Mouse (Mus musculus): ENCODE measurements around the gene Mtor. TPM values are rescaled to one million over a fixed set of nuclear protein-coding genes. Genes with fewer than 3 reads are reported as not detected.

Mtor gene
- polyA plus RNA-seq (2015; fragmentation: Nextera tagmentation; extraction: Ambion mirVana) = 22.8 and 23.8 TPM in 2 replicates

GRCm38 (mm10) chr4:148448179-148448852, at the start of gene Mtor:
Mtor (plus strand) TSS chr4:148448611.
- H3K4me3 ChIP-seq = peak within 1 kb of the TSS; percentile 74
- peak within 1 kb of the TSS; percentile 83 for H3K9ac ChIP-seq
- no peaks in the 10 kb centered on the region for H3K9me3 ChIP-seq
- peak within 1 kb of the TSS; percentile 85 for H3K27ac ChIP-seq
- peaks cover 13% of the 10 kb centered on the region; the same call in 1 of the 2 replicates for H3K36me3 ChIP-seq (replicated peaks)
- no peaks in the 10 kb centered on the region for H3K27me3 ChIP-seq (replicated peaks)
- H3K4me2 ChIP-seq = peak within 1 kb of the TSS; percentile 74
- ATAC-seq (replicated peaks) = peak; percentile 98
- under 1% methylated on average over 55 of the region's 56 CpGs for WGBS
- peaks cover 43% of the 10 kb centered on the region for H3K4me1 ChIP-seq

GRCm38 (mm10) chr4:148399437-148400094, 48.8 kb upstream of the Mtor start:
- H3K27me3 ChIP-seq (replicated peaks) = peaks cover 13% of the 10 kb centered on the region; the same call in 1 of the 2 replicates
- 62% methylated on average over 9 of the region's 9 CpGs for WGBS
- no peak overlapping the region for H3K4me3 ChIP-seq
- H3K9ac ChIP-seq = no peak overlapping the region
- no peaks in the 10 kb centered on the region for H3K9me3 ChIP-seq
- H3K4me1 ChIP-seq = peaks cover 27% of the 10 kb centered on the region
- no peak for ATAC-seq (replicated peaks)
- no peak overlapping the region for H3K27ac ChIP-seq
- H3K36me3 ChIP-seq (replicated peaks) = no peaks in the 10 kb centered on the region
- no peak overlapping the region for H3K4me2 ChIP-seq

- no peaks in the 10 kb centered on the region for H3K36me3 ChIP-seq (replicated peaks)
- no peak overlapping the region for H3K27ac ChIP-seq
- H3K4me2 ChIP-seq = no peak overlapping the region
- H3K4me1 ChIP-seq = peaks cover 31% of the 10 kb centered on the region
- no peaks in the 10 kb centered on the region for H3K9me3 ChIP-seq
- 13% methylated on average over 12 of the region's 12 CpGs for WGBS
- H3K4me3 ChIP-seq = no peak overlapping the region
- ATAC-seq (replicated peaks) = no peak
- H3K9ac ChIP-seq = no peak overlapping the region
- H3K27me3 ChIP-seq (replicated peaks) = peaks cover 15% of the 10 kb centered on the region; the same call in 1 of the 2 replicates
Observed at GRCm38 (mm10) chr4:148403402-148403801, 45.0 kb upstream of the Mtor start.

- peaks cover 15% of the 10 kb centered on the region; the same call in 1 of the 2 replicates for H3K27me3 ChIP-seq (replicated peaks)
- ATAC-seq (replicated peaks) = peak; percentile 7; the same call in 1 of the 2 replicates
- H3K9ac ChIP-seq = no peak overlapping the region
- no peak overlapping the region for H3K27ac ChIP-seq
- H3K9me3 ChIP-seq = no peaks in the 10 kb centered on the region
- WGBS = 8% methylated on average over 11 of the region's 11 CpGs
- H3K4me1 ChIP-seq = peaks cover 29% of the 10 kb centered on the region
- no peak overlapping the region for H3K4me3 ChIP-seq
- H3K36me3 ChIP-seq (replicated peaks) = no peaks in the 10 kb centered on the region
- peak overlapping the region; percentile 0; the same call in 1 of the 2 replicates for H3K4me2 ChIP-seq
Observed at GRCm38 (mm10) chr4:148404748-148405147, 43.7 kb upstream of the Mtor start.

GRCm38 (mm10) chr4:148405255-148405788, 43.1 kb upstream of the Mtor start:
- no peaks in the 10 kb centered on the region for H3K9me3 ChIP-seq
- ATAC-seq (replicated peaks) = no peak; the same call in 1 of the 2 replicates
- no peak overlapping the region for H3K27ac ChIP-seq
- peaks cover 29% of the 10 kb centered on the region for H3K4me1 ChIP-seq
- H3K4me2 ChIP-seq = no peak overlapping the region
- 11% methylated on average over 13 of the region's 13 CpGs for WGBS
- no peaks in the 10 kb centered on the region for H3K36me3 ChIP-seq (replicated peaks)
- no peak overlapping the region for H3K9ac ChIP-seq
- no peak overlapping the region for H3K4me3 ChIP-seq
- peaks cover 15% of the 10 kb centered on the region; the same call in 1 of the 2 replicates for H3K27me3 ChIP-seq (replicated peaks)

GRCm38 (mm10) chr4:148408256-148408975, 40.0 kb upstream of the Mtor start:
- Histone ChIP-seq H3K36me3 (replicated peaks) (no peaks in the 10 kb centered on the region), H3K4me1 (peaks cover 24% of the 10 kb centered on the region), H3K27me3 (replicated peaks) (peaks cover 8% of the 10 kb centered on the region; the same call in 1 of the 2 replicates), H3K27ac (no peak overlapping the region), H3K4me2 (no peak overlapping the region), H3K9me3 (no peaks in the 10 kb centered on the region), H3K4me3 (no peak overlapping the region), H3K9ac (no peak overlapping the region)
- no peak for ATAC-seq (replicated peaks)
- WGBS = 81% methylated on average over 10 of the region's 10 CpGs

DNA sequence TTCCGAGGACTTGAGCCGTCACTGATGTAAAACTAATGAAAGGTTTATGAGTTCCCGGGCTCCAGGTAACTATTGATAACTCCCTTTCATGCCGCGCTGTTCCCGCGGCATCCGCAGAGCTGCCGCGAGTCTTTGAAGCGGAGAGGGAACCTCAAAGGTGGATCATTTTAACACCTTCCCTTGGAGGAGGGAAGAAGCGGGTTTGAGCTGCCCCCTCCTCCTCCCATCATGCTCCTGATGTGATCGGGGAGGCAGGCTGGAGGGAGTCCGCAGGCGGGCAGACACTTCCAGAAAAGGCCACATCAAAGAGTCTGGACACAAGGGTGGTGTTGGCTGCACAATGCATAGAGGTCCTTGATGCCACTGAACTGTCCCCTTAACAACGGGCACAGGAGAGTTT, 32.8 kb upstream of the Mtor start:
- 7% methylated on average over 16 of the region's 16 CpGs for WGBS
- Histone ChIP-seq H3K9ac (no peak overlapping the region), H3K4me2 (peak overlapping the region; percentile 20; the same call in 1 of the 2 replicates), H3K4me3 (no peak overlapping the region), H3K9me3 (no peaks in the 10 kb centered on the region), H3K27me3 (replicated peaks) (no peaks in the 10 kb centered on the region), H3K27ac (peak overlapping the region; percentile 61), H3K4me1 (peaks cover 34% of the 10 kb centered on the region), H3K36me3 (replicated peaks) (no peaks in the 10 kb centered on the region)
- peak; percentile 64 for ATAC-seq (replicated peaks)

GRCm38 (mm10) chr4:148417074-148417526, 31.3 kb upstream of the Mtor start:
- Histone ChIP-seq H3K4me3 (no peak overlapping the region), H3K27me3 (replicated peaks) (no peaks in the 10 kb centered on the region), H3K36me3 (replicated peaks) (no peaks in the 10 kb centered on the region), H3K27ac (peak overlapping the region; percentile 61), H3K9me3 (no peaks in the 10 kb centered on the region), H3K4me1 (peaks cover 34% of the 10 kb centered on the region), H3K4me2 (peak overlapping the region; percentile 10; the same call in 1 of the 2 replicates), H3K9ac (no peak overlapping the region)
- 13% methylated on average over 11 of the region's 11 CpGs for WGBS
- peak; percentile 69 for ATAC-seq (replicated peaks)

DNA sequence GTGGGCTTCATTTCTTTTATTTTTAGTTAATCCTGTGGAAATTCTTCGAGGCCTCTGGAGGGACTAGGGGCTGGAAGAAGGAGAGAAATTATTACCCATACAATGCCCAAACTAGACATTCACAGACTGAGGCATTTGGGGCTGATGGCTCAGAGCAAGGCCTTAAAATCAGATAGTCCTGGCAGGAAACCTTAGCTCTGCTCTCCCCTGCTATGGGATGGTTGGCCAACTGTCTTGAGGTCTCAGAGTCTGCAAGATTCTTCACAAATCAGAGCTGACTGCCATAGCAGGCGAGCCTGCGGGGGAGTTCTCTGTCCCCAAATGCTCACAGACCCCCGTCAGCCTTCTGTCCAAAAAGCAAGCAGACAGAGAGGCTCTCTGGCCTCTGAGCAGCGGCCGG, 30.9 kb upstream of the Mtor start:
- Histone ChIP-seq H3K9ac (no peak overlapping the region), H3K9me3 (no peaks in the 10 kb centered on the region), H3K27ac (peak overlapping the region; percentile 61), H3K27me3 (replicated peaks) (no peaks in the 10 kb centered on the region), H3K4me2 (no peak overlapping the region), H3K4me1 (peaks cover 34% of the 10 kb centered on the region), H3K4me3 (no peak overlapping the region), H3K36me3 (replicated peaks) (no peaks in the 10 kb centered on the region)
- WGBS = 30% methylated on average over 6 of the region's 6 CpGs
- no peak for ATAC-seq (replicated peaks)

DNA sequence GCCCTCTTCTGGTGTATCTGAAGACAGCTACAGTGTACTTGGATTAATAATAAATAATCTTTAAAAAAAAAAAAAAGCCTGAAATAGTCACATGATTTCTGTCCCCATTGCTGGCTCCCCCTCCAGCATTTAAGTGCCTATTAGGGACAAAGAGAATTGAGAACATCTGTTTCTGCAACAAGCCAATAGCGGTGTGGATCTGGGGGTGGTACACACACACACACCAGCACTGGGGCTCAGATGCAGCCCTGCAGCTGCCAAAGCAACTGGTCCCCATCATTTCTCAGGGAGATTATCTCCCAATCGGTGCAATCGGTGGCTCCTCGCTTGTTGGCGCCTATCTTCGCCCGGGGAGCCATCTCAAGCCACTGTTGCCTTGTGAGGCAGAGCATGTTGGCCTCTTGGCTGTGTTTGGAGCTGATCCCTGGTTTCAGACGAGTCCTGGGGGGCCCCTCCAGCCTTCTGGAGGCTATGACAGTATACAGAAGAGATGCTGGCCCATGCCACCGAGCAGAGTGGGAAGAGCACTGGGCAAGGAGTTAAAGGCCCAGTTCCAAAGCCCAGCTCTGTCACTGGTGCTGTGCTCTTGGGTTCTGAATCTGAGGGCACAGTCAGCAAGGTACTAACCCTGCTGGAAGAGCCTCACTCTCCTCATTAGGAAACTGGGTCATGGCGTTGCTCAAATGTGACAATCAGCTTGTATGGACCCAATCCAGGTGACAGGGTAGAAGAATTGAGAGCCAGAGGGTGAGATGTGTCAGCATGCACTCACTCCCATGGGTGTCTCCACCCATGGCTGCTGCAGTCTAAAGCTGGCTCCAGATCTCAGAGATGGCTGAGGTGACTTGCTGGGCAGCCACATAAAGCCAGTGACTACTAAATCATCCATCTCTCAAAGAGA, 21.2 kb upstream of the Mtor start:
- no peak; the same call in 1 of the 2 replicates for ATAC-seq (replicated peaks)
- Histone ChIP-seq H3K9ac (no peak overlapping the region), H3K27ac (no peak overlapping the region), H3K36me3 (replicated peaks) (no peaks in the 10 kb centered on the region), H3K4me2 (no peak overlapping the region), H3K4me3 (no peak overlapping the region), H3K4me1 (peaks cover 21% of the 10 kb centered on the region; the same call in 1 of the 2 replicates), H3K27me3 (replicated peaks) (no peaks in the 10 kb centered on the region), H3K9me3 (no peaks in the 10 kb centered on the region)
- 77% methylated on average over 10 of the region's 10 CpGs for WGBS

- Histone ChIP-seq H3K27me3 (replicated peaks) (no peaks in the 10 kb centered on the region), H3K36me3 (replicated peaks) (no peaks in the 10 kb centered on the region), H3K4me2 (no peak overlapping the region), H3K27ac (no peak overlapping the region), H3K9ac (no peak overlapping the region), H3K9me3 (no peaks in the 10 kb centered on the region), H3K4me1 (peaks cover 21% of the 10 kb centered on the region; the same call in 1 of the 2 replicates), H3K4me3 (no peak overlapping the region)
- 73% methylated on average over 5 of the region's 5 CpGs for WGBS
- ATAC-seq (replicated peaks) = no peak
Observed at GRCm38 (mm10) chr4:148428544-148428943, 19.9 kb upstream of the Mtor start.

Data from midbrain, embryonic 15.5 days (tissue).